11 mouse cellular contexts compared by ENCODE assay signal in the genomic region with DNA sequence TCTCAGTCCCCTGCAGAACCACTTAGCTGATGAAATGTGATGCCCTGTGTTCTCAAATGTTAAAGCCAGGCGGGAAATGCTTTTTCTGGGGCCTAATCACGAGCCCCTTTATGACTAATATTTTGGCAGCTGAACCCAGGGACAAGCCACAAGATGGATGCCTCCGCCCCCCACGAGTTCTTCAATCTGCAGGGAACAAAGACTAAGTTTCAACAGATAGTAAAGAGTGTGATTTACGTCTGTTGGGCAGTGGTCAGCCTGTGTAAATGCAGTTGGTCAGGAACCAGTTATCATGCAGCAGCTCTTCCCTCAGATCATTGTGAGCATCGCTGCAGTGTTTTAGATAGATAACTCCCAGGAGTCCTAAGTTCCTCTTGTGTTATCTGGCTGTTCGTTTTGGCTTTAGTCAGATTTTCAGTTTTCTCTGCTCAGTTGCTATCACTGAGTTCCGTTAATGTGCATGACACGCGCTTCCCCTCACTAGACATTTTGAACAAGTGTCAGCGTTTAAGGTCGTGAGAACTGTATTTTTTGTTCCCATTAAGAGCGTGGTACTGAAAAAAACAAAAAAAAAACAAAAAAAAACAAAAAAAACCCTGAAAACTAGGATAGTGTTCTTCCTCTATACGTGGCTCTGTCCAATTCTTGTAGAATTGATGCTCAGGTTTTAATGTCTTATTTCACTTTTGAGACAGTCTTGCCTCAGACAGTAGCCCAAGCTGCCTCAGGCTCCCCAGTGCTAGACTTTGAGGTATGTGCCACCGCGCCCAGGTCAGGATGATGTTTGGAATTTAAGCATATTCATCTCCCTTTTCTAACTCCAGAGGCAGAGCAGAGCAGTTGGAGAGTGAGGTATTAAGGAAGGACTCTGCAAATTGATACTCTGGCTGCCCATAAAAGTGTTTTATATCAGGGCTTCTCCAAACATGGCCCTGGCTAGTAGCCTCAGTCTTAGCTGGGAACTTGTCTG. TPM values are rescaled to one million over a fixed set of nuclear protein-coding genes. Genes with fewer than 3 reads are reported as not detected.
DNase-seq lines count a peak whose midpoint lies in the region; ATAC-seq and TF ChIP-seq lines count a peak whose summit lies in the region.
"Had no signal": no experiment of that assay in that cellular context is flagged by ENCODE, and none has a peak within 500 bp of the region (broad histone marks: within the 10 kb centered on the region; RNA-seq: fewer than 3 reads in every experiment).

No protein-coding gene starts in this region.

- no peak overlapping the region for H3K4me3 ChIP-seq in heart, embryonic 10.5 days
- H3K4me3 ChIP-seq in bone marrow macrophage, adult 2 months (ENCODE audit: insufficient read depth, low read length): no peak overlapping the region
- H3K4me3 ChIP-seq: neural tube, embryonic 12.5 days had no signal

- H3K9me3 ChIP-seq in heart, embryonic 10.5 days: no peaks in the 10 kb centered on the region
- H3K9me3 ChIP-seq: neural tube, embryonic 12.5 days had no signal

- WGBS in heart, embryonic 10.5 days: 56% methylated on average over 16 of the region's 16 CpGs

- H3K36me3 ChIP-seq in heart, embryonic 10.5 days: 0 out of 2 replicates have a peak, but pooled peaks cover under 1% of the 10 kb centered on the region
- H3K36me3 ChIP-seq: neural tube, embryonic 12.5 days had no signal

- TF ChIP-seq POLR2A in bone marrow macrophage, adult 2 months (IDR thresholded peaks at IDR 0.05; ENCODE audit: borderline replicate concordance, low read depth, low read length): no peak

- peaks cover 33% of the 10 kb centered on the region for H3K4me1 ChIP-seq in heart, embryonic 10.5 days
- H3K4me1 ChIP-seq in bone marrow macrophage, adult 2 months (ENCODE audit: control insufficient read depth, insufficient read depth, low read length): peaks cover 6% of the 10 kb centered on the region

- no peak overlapping the region for H3K27ac ChIP-seq in heart, embryonic 10.5 days
- peak overlapping the region; percentile 23; the same call in 1 of the 2 replicates for H3K27ac ChIP-seq in bone marrow macrophage, adult 2 months (ENCODE audit: insufficient read depth, low read depth, low read length)
- H3K27ac ChIP-seq: neural tube, embryonic 12.5 days had no signal

- H3K27me3 ChIP-seq in heart, embryonic 10.5 days (ENCODE audit: insufficient read depth, poor library complexity, severe bottlenecking): no peaks in the 10 kb centered on the region
- H3K27me3 ChIP-seq: neural tube, embryonic 12.5 days had no signal

- peak; percentile 95 for DNase-seq in heart, adult 11 months
- no peak for DNase-seq in heart, embryonic 10.5 days (ENCODE audit: low spot score)
- DNase-seq in 416B (ENCODE audit: low read depth): peak; percentile 86
- DNase-seq in kidney, postnatal 4 days: peak; percentile 34 to 43
- DNase-seq in right cerebral cortex, postnatal 25 days: no peak
- DNase-seq in yolk sac, embryonic 10.5 days (ENCODE audit: low spot score): no peak
- DNase-seq: right cerebral cortex, postnatal 14 days; thymus, adult 18-20 months had no signal

- TF ChIP-seq CTCF in bone marrow macrophage, adult 2 months (IDR thresholded peaks at IDR 0.05; ENCODE audit: low read depth, low read length): no peak

- ATAC-seq in CD4-positive, CD25-positive, alpha-beta regulatory T cell, adult 4 months: no peak

RNA-seq across cellular contexts. Expression of gene Slc45a3, which starts 19.9 kb away (rescaled TPM):
- polyA plus RNA-seq in heart, embryonic 10.5 days (2016; fragmentation: Nextera tagmentation; extraction: Ambion mirVana): 1.1 and 1.9 TPM in 2 replicates
- polyA plus RNA-seq in bone marrow macrophage, adult 2 months (2012; ENCODE audit: insufficient read depth, insufficient read length, missing spikeins): not detected in 2 replicates
- under 1 TPM; 0.26 to 0.49 TPM for polyA plus RNA-seq in CD4-positive, CD25-positive, alpha-beta regulatory T cell, adult 4 months (2017; shearing (Covaris generic))

RNA-seq across cellular contexts. Expression of gene Nucks1, which starts 32.6 kb away (rescaled TPM):
- polyA plus RNA-seq in heart, embryonic 10.5 days (2016; fragmentation: Nextera tagmentation; extraction: Ambion mirVana): 58.3 and 81.0 TPM in 2 replicates
- 70.7 and 77.0 TPM in 2 replicates for polyA plus RNA-seq in bone marrow macrophage, adult 2 months (2012; ENCODE audit: insufficient read depth, insufficient read length, missing spikeins)
- polyA plus RNA-seq in CD4-positive, CD25-positive, alpha-beta regulatory T cell, adult 4 months (2017; shearing (Covaris generic)): 10 to 100 TPM; 39.1 to 46.2 TPM

Comparison
In these comparisons a context has a peak if more than half of its experiments do, and no peak if none do; other contexts are left out.
1. DNase-seq: peak in heart, adult 11 months (single experiment), 416B (single experiment) and kidney, postnatal 4 days (2 of 2); none in heart, embryonic 10.5 days (single experiment), right cerebral cortex, postnatal 25 days (single experiment) and yolk sac, embryonic 10.5 days (single experiment).